Mouse (Mus musculus) testis, postnatal 14 days (tissue): ENCODE results near the gene Cdkl2.

Experiments
- DNase-seq: peaks from one replicate; pipeline ENCODE4 v3.0.0; 2021; ENCODE audit warnings: low spot score

Gene Cdkl2

GRCm38 (mm10) chr5:91993061-91993460 is 50.6 kb downstream of the Cdkl2 start:
- no peak for DNase-seq

GRCm38 (mm10) chr5:91991191-91991937 is 52.3 kb downstream of the Cdkl2 start:
- DNase-seq: no peak

GRCm38 (mm10) chr5:91989261-91989660 is 54.4 kb downstream of the Cdkl2 start:
- DNase-seq: no peak

GRCm38 (mm10) chr5:91987799-91988198 is 55.9 kb downstream of the Cdkl2 start:
- no peak for DNase-seq

GRCm38 (mm10) chr5:91987236-91987635 is 56.4 kb downstream of the Cdkl2 start, which contains the start of gene Odaph:
Gene Odaph, plus strand, starts transcription at chr5:91987475.
- DNase-seq: no peak

- no peak for DNase-seq
Measured at GRCm38 (mm10) chr5:91985721-91986120, 58.0 kb downstream of the Cdkl2 start.

GRCm38 (mm10) chr5:91983490-91983889 is 60.2 kb downstream of the Cdkl2 start:
- no peak for DNase-seq

- no peak for DNase-seq
Measured at GRCm38 (mm10) chr5:91981176-91981840, 62.4 kb downstream of the Cdkl2 start.

- no peak for DNase-seq
Measured at GRCm38 (mm10) chr5:91977397-91977770, 66.3 kb downstream of the Cdkl2 start.

GRCm38 (mm10) chr5:91976566-91977396 is 66.9 kb downstream of the Cdkl2 start:
- DNase-seq: no peak

GRCm38 (mm10) chr5:91975758-91976157 is 67.9 kb downstream of the Cdkl2 start:
- DNase-seq: no peak

GRCm38 (mm10) chr5:91974002-91974401 is 69.7 kb downstream of the Cdkl2 start:
- no peak for DNase-seq

GRCm38 (mm10) chr5:91972046-91972445 is 71.6 kb downstream of the Cdkl2 start:
- peak; percentile 58 for DNase-seq

GRCm38 (mm10) chr5:91962639-91963440 is 80.8 kb downstream of the Cdkl2 start, which contains the start of gene Rchy1:
Gene Rchy1, minus strand, starts transcription at chr5:91963068.
- peak; percentile 94 for DNase-seq

GRCm38 (mm10) chr5:91962259-91962638 is 81.4 kb downstream of the Cdkl2 start:
- no peak for DNase-seq

- DNase-seq: no peak
Measured at GRCm38 (mm10) chr5:91961370-91961769, 82.3 kb downstream of the Cdkl2 start.

GRCm38 (mm10) chr5:91960606-91961254 is 83.0 kb downstream of the Cdkl2 start:
- peak; percentile 19 for DNase-seq

- DNase-seq: no peak
Measured at GRCm38 (mm10) chr5:91959986-91960385, 83.7 kb downstream of the Cdkl2 start.

- no peak for DNase-seq
Measured at GRCm38 (mm10) chr5:91959096-91959495, 84.6 kb downstream of the Cdkl2 start.

GRCm38 (mm10) chr5:91956991-91957760 is 86.5 kb downstream of the Cdkl2 start:
- DNase-seq: peak; percentile 54
